Mouse (Mus musculus) leukemia stem cell, adult 10-12 weeks (primary cell): ENCODE results near the gene Tuba1a. TPM values are rescaled to one million over a fixed set of nuclear protein-coding genes. Genes with fewer than 3 reads are reported as not detected.

Experiments used
- polyA plus RNA-seq: library from polyadenylated mRNA; stranded (reverse); fragments of >175 nt; gene quantifications from 2 replicates; pipeline ENCODE4 v1.2.3, GENCODE M21; 2012; ENCODE audit warnings: low replicate concordance

Gene Tuba1a
- 4.0 and 6.3 TPM in 2 replicates for polyA plus RNA-seq

GRCm38 (mm10) chr15:98953401-98954356, at the start of gene Tuba1a, which contains the start of gene Gm49450:
TSS of gene Tuba1a (minus strand) at chr15:98953703.
TSS of gene Gm49450 (minus strand) at chr15:98953551.

GRCm38 (mm10) chr15:98934217-98934839, 19.2 kb downstream of the Tuba1a start, which contains the start of gene Tuba1b:
TSS of gene Tuba1b (minus strand) at chr15:98934565.

DNA sequence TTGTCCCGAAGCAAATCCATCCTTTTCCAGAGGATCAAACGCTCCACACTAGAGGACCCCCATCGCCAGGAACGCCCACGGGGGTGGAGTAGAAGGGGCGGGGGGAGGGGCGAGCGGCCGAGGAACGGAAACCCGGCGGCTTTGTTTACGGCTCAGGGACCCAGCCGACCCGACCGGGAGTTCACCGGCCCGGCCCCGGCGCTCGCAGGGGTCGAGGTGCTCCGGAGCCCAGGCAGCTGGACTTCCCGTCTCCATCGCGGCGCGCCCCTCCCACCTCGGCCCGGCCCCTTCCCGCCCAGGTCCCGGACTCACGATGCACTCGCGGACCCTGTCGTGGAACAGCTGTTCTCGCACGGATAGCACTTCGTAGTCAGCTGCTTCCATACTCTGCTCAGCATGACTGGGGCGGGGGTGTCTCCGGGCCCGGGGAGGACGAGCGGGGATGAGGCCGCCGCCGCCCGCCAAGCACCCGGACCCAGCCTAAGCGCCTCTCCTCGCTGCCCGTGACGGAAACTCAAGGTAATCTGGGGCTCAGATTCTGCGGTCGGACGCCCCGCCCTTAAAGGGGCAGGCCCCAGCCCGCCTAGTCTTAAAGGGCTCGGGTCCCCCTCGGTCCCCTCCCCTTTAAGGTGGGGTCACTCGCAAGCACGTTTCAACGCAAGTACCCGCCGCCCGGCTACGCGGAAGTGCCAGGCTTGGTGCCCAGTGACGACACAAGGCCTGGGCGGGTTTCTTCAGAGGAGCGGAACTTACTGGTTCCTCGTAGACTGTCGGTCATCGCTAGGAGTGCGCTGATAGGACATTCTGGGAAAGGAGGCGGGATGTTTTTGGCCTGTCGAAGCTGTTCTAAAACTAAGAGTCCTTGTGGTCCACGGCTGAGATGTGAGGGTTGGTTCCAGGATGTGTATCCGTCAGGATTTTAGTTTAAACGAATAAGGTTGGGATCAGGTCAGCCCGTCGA, 35.7 kb downstream of the Tuba1a start, which contains the start of gene Lmbr1l:
TSS of gene Lmbr1l (minus strand) at position 694 of the 961 bp plus-strand sequence.

Other genes with a start within 250 kb of the Tuba1a start
- not detected in 2 replicates for gene Ccdc65, start 245.5 kb downstream of the Tuba1a start, polyA plus RNA-seq
- 2.6 and 5.6 TPM in 2 replicates for gene Fkbp11, start 225.5 kb downstream of the Tuba1a start, polyA plus RNA-seq
- 11.6 and 18.3 TPM in 2 replicates for gene Arf3, start 190.5 kb downstream of the Tuba1a start, polyA plus RNA-seq
- gene Wnt10b, start 175.6 kb downstream of the Tuba1a start, polyA plus RNA-seq = 0.13 TPM in 1 of 2 replicates, not detected in the other
- 0.28 TPM in 1 of 2 replicates, not detected in the other for gene Wnt1, start 163.8 kb downstream of the Tuba1a start, polyA plus RNA-seq
- gene Ddn, start 144.2 kb downstream of the Tuba1a start, polyA plus RNA-seq = 0.32 and 0.66 TPM in 2 replicates
- gene Prkag1, start 122.2 kb downstream of the Tuba1a start, polyA plus RNA-seq = 245 and 251 TPM in 2 replicates
- 81.7 and 92.9 TPM in 2 replicates for gene Kmt2d, start 82.5 kb downstream of the Tuba1a start, polyA plus RNA-seq
- 0.84 and 3.0 TPM in 2 replicates for gene Rhebl1, start 59.2 kb downstream of the Tuba1a start, polyA plus RNA-seq
- gene Dhh, start 55.2 kb downstream of the Tuba1a start, polyA plus RNA-seq = 0.13 TPM in 1 of 2 replicates, not detected in the other
- 15.3 and 15.8 TPM in 2 replicates for gene Lmbr1l, start 35.5 kb downstream of the Tuba1a start, polyA plus RNA-seq
- gene Tuba1b, start 19.1 kb downstream of the Tuba1a start, polyA plus RNA-seq = 329 and 729 TPM in 2 replicates
- gene Gm49450, start 152 bp downstream of the Tuba1a start, polyA plus RNA-seq = 8.6 and 196 TPM in 2 replicates
- gene Tuba1c, start 76.2 kb upstream of the Tuba1a start, polyA plus RNA-seq = 21.6 and 198 TPM in 2 replicates
- gene Prph, start 101.5 kb upstream of the Tuba1a start, polyA plus RNA-seq = not detected in 2 replicates
- 84.4 and 87.8 TPM in 2 replicates for gene Troap, start 120.9 kb upstream of the Tuba1a start, polyA plus RNA-seq
- gene C1ql4, start 134.1 kb upstream of the Tuba1a start, polyA plus RNA-seq = not detected in 2 replicates
- gene Dnajc22, start 139.5 kb upstream of the Tuba1a start, polyA plus RNA-seq = 0.11 TPM in 1 of 2 replicates, not detected in the other
- 0.27 and 0.60 TPM in 2 replicates for gene Spats2, start 172.2 kb upstream of the Tuba1a start, polyA plus RNA-seq